Mouse (Mus musculus) lung, adult 2 months (tissue): ENCODE measurements around the gene Sfxn5.

Source experiments
- CTCF ChIP-seq: fragments of 200-500 bp; IDR thresholded peaks from 2 replicates; pipeline ENCODE4 v1.5.1; 2011; ENCODE audit warnings: mild to moderate bottlenecking, low read length, control low read depth; ENCODE audit not compliant: insufficient read depth
- POLR2A ChIP-seq: fragments of 200-500 bp; IDR thresholded peaks from 2 replicates; pipeline ENCODE4 v1.6.1; 2011; ENCODE audit warnings: low read depth, mild to moderate bottlenecking, control low read depth, low read length, borderline replicate concordance; ENCODE audit errors: extremely low read depth

DNA sequence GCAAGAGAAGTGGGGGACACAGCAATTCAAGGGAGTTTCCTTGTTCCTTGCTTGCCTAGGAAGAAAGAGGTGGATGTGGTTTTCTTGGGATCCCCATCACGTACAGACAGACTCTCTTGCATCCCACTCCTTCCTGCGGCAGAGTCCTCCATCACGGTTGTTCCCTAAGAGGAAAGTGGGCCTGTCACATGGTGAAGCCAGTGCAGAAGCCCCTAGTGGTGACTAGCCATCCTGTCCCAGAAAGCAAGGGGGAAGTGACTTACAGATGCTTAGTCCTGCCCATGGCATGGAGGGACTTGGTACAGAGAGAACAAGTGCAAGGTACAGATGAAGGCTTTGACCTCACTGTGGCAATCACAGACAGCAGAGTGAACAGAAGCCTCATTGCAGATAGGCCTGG is 79.9 kb downstream of the Sfxn5 start:
- TF ChIP-seq POLR2A (no peak), CTCF (no peak)
